Mouse (Mus musculus) left cerebral cortex, adult 18-20 months (tissue): ENCODE data around the gene Ppp1r1a. TPM values are rescaled to one million over a fixed set of nuclear protein-coding genes. Genes with fewer than 3 reads are reported as not detected.
A peak's percentile ranks its signal among the peaks of the same experiment; 100 is the strongest.

Experiments
- DNase-seq, 2 experiments: peaks; one replicate each; pipeline ENCODE4 v3.0.0; 2021 to 2022; ENCODE audit warnings: low spot score in 2 of 2, mixed read lengths in 1 of 2
- total RNA-seq, 2 experiments: library from RNA; stranded (reverse); gene quantifications; 2 replicates each; pipeline ENCODE4 v1.2.3; 2021

Gene Ppp1r1a
- total RNA-seq, 2 experiments from 2014 or later: 133 to 147 TPM

DNA sequence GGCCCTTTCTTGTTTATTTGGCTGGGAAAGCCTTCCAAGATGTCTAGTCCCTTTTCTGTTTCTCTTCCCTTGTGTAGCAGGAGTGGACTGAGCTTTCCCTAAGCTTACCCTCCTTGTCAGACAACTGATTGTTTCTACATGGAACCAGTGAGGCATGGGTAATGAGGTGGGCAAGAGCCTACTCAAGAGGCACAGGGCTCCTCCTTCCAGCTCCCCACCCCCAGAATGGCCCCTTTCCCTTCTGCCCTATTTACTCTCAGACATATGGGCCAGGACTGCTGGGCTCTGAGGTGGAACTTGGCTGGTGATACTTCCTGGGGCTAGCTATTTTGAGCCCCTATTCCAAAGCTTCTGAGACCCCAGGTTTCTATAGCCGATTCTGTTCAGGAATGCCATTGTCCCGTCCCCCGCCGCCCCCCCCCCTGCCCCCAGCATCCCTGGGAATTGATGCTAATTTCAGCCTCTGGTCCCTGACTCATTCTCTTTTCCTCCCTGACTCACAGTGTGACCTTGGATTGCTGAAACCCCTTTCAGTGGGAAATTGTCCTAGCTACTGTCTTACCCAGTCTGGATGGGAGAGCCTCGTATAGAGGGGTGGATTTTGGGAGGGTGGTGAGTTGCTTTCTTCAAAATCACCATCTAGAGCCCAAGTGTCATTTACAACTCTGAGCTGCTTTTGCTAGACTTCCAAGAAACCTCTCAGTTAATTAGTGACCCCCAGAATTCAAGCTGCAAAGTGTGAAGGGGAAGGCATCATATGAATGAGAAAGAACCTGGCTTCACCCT, 19.0 kb downstream of the Ppp1r1a start:
- DNase-seq: no peak

- DNase-seq: no peak
These were observed 22.9 kb downstream of the Ppp1r1a start for GRCm38 (mm10) chr15:103514914-103515313.

GRCm38 (mm10) chr15:103514119-103514518, 23.7 kb downstream of the Ppp1r1a start:
- DNase-seq: peak; percentile 65 to 66

GRCm38 (mm10) chr15:103513621-103514031, 24.2 kb downstream of the Ppp1r1a start:
- DNase-seq: no peak

DNA sequence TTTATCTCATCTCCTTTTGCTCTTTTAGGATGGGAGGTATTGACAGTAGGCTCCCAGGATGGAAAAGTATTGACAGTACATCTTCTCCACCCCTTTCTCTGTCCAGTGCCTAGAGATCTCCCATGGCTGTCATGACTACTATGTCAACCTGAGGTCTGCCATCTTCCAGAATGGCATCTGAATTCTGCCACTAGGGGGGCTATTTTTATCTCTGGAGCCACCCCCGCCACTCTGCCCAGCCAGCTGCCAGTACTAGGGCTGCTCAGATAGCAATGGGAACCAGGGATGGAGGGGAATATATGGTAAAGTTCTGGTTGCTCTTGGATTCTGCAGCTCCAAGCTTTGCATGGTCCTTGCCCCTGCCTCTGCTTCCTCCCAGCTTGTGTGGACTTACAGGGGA, 26.2 kb downstream of the Ppp1r1a start:
- peak; percentile 57 to 69 for DNase-seq

GRCm38 (mm10) chr15:103509317-103509716, 28.5 kb downstream of the Ppp1r1a start:
- no peak for DNase-seq

- DNase-seq: peak; percentile 35 to 49
These were observed 34.1 kb downstream of the Ppp1r1a start for GRCm38 (mm10) chr15:103503660-103504059.

GRCm38 (mm10) chr15:103503251-103503600, 34.6 kb downstream of the Ppp1r1a start:
- no peak for DNase-seq

GRCm38 (mm10) chr15:103502435-103503250, 35.2 kb downstream of the Ppp1r1a start, which contains the start of gene Pde1b:
TSS of gene Pde1b (plus strand) at chr15:103503034.
- peak; percentile 58 to 72 for DNase-seq

- DNase-seq: no peak
These were observed 36.6 kb downstream of the Ppp1r1a start for GRCm38 (mm10) chr15:103501186-103501585.

GRCm38 (mm10) chr15:103500723-103501122, 37.1 kb downstream of the Ppp1r1a start:
- DNase-seq: no peak

GRCm38 (mm10) chr15:103498157-103498556, 39.6 kb downstream of the Ppp1r1a start:
- DNase-seq: no peak

DNA sequence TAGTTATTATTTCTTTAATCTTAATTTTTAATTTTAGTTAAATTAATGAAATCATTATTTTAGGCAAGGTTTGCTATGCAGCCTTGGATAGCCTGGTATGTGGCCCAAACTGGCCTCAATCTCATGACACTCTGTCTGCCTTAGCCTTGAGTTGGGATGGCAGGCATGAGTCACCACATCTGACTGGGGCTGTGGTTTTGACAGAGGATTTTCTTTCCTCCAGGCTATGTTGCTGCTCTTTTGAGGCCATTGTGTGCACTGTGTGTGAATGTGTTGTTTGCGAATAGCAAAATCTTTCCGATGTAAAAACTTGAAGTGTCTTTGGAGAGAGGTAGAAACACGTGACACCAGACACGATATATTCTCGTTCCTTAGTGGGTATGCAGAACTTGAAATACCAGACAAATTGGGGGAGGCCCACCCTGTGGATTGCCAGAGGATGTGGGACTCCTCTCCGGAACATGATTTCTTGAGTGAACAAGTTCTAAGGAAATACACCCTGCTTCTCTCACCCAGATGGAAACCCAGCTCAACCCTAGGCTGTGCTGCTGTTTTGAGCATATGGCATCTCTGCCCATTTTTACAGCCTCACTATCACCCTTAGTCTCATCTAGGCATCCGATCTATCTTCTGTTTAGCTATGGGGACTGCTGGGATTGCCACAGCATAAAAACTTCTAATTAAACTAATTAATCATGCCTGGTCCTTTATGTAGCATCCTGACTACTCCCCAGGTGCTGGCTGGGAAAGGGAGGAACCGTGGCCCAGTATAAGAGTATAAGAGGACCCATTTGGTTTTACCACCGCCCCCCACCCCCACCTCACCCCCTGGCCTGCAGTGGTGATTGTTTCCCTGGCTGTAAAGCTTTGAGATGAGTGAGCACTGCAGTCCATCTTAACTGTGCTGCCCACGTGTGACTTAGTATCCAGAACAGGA, 41.3 kb downstream of the Ppp1r1a start:
- no peak for DNase-seq

DNA sequence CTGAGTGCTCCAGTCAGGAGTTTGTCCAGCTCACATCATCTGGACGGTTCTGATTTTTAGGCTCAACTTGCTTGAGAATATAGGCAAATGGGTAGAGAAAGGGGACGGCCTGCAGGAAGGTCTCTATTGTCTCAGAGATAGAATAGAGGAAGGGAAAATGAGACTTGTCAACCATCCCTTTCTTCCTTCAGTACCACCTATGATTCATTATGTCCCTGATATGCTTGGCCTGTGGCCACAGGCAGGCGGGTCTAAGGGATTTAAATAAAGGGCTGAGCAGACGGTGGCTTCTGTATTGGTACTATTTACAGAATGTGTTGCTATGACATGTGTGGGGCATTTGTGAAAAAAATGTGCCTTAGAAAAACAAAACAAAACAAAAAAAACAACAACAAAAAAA, 49.5 kb downstream of the Ppp1r1a start:
- no peak for DNase-seq

DNA sequence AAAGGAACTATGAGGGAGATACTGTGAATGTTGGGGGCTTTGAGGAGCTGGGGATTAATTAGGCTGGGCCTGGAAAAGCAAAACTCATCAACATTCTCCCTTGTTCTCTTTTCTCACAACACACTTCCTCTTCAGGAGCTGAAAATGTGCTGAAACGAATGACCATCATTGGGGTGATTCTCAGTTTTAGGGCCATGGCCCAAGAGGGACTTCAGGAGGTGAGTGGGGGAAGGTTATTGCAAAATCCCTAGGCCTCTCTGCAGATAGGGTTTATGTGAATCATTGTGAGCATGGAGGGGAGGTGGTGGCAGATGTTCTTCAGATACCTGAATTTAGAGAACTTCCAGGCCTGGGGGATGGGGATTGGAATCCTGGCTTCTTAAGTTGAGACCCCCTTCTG, 51.1 kb downstream of the Ppp1r1a start:
- no peak for DNase-seq

GRCm38 (mm10) chr15:103485106-103485505, 52.7 kb downstream of the Ppp1r1a start:
- DNase-seq: no peak

- DNase-seq: no peak
These were observed 53.3 kb downstream of the Ppp1r1a start for GRCm38 (mm10) chr15:103484490-103484889.

GRCm38 (mm10) chr15:103482488-103482887, 55.3 kb downstream of the Ppp1r1a start:
- peak in 1 of 2 experiments; percentile 47 for DNase-seq
